Mouse (Mus musculus) left cerebral cortex, postnatal 25 days (tissue): ENCODE data around the gene Mid1. TPM values are rescaled to one million over a fixed set of nuclear protein-coding genes. Genes with fewer than 3 reads are reported as not detected.
"Not testable (repeated sequence)": the region's sequence is repeated elsewhere in the genome, so short reads cannot be mapped to it uniquely, and the experiment has no call there.

Experiments used
- DNase-seq, 2 experiments: peaks; one replicate each; pipeline ENCODE4 v3.0.0; 2022; ENCODE audit warnings: low spot score in 2 of 2, mixed read lengths in 1 of 2
- intact Hi-C: fragments of 180-260 bp; cut with DNase I; formaldehyde crosslinking; loops from one replicate; pipeline ENCODE4 v1.15.1; 2025
- total RNA-seq, 2 experiments: library from RNA; stranded (reverse); gene quantifications; 2 replicates each; pipeline ENCODE4 v1.2.3; 2021

The Mid1 gene
- total RNA-seq, 2 experiments from 2014 or later: 12.7 to 14.2 TPM

DNA sequence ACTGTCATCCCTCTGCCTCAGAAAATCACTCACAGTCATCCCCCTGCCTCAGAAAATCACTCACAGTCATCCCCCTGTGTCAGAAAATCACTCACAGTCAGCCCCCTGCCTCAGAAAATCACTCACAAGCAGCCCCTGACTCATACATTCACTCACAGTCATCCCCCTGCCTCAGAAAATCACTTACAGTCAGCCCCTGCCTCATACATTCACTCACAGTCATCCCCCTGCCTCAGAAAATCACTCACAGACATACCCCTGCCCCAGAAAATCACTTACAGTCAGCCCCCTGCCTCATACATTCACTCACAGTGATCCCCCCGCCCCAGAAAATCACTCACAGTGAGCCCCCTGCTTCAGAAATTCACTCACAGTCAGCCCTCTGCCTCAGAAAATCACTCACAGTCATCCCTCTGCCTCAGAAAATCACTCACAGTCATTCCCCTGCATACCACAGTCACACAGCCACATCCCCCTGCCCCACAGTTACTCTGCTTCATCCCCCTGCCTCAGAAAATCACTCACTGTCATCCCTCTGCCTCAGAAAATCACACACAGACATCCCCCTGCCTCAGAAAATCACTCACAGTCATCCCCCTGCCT is 320.8 kb downstream of the Mid1 start:
- DNase-seq: not testable (repeated sequence)

DNA sequence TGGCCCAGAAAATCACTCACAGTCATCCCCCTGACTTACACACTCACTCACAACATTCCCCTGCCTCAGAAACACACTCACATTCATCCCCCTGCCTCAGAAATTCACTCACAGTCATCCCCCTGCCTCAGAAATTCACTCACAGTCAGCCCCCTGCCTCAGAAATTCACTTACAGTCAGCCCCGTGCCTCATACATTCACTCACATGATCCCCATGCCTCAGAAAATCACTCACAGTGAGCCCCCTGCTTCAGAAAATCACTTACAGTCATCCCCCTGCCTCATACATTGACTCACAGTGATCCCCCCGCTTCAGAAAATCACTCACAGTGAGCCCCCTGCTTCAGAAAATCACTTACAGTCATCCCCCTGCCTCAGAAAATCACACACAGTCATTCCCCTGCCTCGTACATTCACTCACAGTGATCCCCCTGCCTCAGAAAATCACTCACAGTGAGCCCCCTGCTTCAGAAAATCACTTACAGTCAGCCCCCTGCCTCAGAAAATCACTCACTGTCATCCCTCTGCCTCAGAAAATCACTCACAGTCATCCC is 321.8 kb downstream of the Mid1 start:
- DNase-seq, intact Hi-C loops: not testable (repeated sequence)

More for the DNA sequence above, 320.8 kb downstream of the Mid1 start:
- intact Hi-C loops: not testable (repeated sequence)

DNA sequence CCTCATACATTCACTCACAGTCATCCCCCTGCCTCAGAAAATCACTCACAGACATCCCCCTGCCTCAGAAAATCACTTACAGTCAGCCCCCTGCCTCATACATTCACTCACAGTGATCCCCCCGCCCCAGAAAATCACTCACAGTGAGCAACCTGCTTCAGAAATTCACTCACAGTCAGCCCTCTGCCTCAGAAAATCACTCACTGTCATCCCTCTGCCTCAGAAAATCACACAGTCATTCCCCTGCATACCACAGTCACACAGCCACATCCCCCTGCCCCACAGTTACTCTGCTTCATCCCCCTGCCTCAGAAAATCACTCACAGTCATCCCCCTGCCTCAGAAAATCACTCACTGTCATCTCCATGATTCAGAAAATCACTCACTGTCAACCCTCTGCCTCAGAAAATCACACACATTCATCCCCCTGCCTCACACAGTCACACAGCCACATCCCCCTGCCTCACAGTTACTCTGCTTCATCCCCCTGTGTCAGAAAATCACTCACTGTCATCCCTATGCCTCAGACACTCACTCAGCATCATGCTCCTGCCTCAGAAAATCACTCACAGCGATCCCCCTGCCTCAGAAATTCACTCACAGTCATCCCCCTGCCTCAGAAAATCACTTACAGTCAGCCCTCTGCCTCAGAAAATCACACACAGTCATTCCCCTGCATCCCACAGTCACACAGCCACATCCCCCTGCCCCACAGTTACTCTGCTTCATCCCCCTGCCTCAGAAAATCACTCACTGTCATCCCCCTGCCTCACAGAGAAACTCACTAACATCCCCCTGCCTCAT is 322.6 kb downstream of the Mid1 start:
- DNase-seq, intact Hi-C loops: not testable (repeated sequence)

DNA sequence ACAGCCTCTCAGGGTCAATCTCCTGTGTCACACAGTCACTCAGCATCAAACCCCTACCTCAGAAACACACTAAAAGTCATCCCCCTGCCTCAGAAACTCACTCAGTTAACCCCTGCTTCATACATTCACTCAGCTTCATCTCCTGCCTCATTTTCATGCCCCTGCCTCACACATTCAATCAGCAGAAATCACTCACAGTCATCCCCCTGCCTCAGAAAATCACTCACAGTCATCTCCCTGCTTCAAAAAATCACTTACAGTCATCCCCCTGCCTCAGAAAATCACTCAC is 323.1 kb downstream of the Mid1 start:
- intact Hi-C loops, DNase-seq: not testable (repeated sequence)

GRCm38 (mm10) chrX:170008584-170008983 is 323.6 kb downstream of the Mid1 start:
- DNase-seq: peak in 1 of 2 experiments; percentile 45
- intact Hi-C loops: not testable (repeated sequence)

GRCm38 (mm10) chrX:170009016-170009750 is 324.2 kb downstream of the Mid1 start, which contains the start of gene Gm21887:
Gm21887 (plus strand) TSS chrX:170009659.
- DNase-seq: peak; percentile 96 to 100
- intact Hi-C loops: not testable (repeated sequence)

- DNase-seq: peak; percentile 100
- intact Hi-C loops: not testable (repeated sequence)
Measured at GRCm38 (mm10) chrX:170009801-170010221, 324.8 kb downstream of the Mid1 start.

GRCm38 (mm10) chrX:170010581-170011528 is 325.9 kb downstream of the Mid1 start:
- intact Hi-C loops: not testable (repeated sequence)
- peak in 1 of 2 experiments; percentile 57 for DNase-seq

- intact Hi-C loops, DNase-seq: not testable (repeated sequence)
Measured at GRCm38 (mm10) chrX:170011529-170011879, 326.5 kb downstream of the Mid1 start.

DNA sequence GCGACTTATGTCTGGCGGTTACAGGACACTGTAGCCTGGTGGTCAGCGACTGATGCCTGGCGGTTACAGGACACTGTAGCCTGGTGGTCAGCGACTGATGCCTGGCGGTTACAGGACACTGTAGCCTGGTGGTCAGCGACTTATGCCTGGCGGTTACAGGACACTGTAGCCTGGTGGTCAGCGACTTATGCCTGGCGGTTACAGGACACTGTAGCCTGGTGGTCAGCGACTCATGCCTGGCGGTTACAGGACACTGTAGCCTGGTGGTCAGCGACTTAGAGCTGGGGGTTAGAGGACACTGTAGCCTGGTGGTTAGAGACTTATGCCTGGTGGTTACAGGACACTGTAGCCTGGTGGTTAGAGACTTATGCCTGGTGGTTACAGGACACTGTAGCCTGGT is 328.4 kb downstream of the Mid1 start:
- intact Hi-C loops, DNase-seq: not testable (repeated sequence)

DNA sequence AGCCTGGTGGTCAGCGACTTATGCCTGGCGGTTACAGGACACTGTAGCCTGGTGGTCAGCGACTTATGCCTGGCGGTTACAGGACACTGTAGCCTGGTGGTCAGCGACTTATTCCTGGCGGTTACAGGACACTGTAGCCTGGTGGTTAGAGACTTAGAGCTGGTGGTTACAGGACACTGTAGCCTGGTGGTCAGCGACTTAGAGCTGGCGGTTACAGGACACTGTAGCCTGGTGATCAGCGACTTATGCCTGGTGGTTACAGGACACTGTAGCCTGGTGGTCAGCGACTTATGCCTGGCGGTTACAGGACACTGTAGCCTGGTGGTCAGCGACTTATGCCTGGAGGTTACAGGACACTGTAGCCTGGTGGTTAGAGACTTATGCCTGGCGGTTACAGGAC is 329.0 kb downstream of the Mid1 start:
- intact Hi-C loops, DNase-seq: not testable (repeated sequence)

GRCm38 (mm10) chrX:170015883-170016282 is 330.9 kb downstream of the Mid1 start:
- intact Hi-C loops, DNase-seq: not testable (repeated sequence)

DNA sequence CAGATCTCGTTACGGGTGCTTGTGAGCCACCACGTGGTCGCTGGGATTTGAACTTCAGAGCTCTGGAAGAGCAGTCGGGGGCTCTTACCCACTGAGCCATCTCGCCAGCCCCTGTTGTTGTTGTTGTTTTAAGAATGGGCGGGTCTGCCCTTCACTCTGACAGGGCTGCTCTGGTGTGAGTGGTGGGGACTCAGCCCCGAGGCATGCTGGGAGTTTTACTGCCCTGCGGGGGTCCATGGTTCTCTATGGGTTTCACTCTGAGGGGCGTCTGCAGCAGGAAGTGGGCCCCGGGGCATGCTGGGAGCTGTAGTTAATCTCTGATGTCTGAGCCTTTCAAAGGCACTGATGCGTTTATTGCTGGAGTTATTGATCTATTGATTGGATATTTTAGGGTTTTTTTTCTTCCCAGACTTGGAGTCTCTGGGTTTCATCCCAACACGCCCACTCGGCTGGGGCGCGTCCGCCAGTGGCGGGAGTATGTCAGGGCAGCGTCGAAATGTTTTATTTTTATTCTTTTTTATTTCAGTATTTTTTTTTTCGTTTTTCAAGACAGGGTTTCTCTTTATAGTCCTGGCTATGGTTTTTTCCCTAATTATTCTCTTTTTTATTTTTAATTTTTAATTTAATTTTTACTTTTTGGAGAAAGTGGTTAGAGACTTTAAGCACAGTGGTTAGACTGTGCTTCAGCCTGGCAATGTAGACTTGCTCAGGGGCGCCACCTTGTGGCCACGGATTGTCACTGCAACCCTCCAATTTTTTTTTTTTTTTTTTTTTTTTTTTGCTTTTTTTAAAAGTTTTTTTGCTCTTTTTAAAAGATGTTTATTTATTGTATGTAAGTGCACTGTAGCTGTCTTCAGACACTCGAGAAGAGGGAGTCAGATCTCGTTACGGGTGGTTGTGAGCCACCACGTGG is 332.6 kb downstream of the Mid1 start:
- DNase-seq: peak; percentile 76 to 84
- intact Hi-C loops: not testable (repeated sequence)

DNA sequence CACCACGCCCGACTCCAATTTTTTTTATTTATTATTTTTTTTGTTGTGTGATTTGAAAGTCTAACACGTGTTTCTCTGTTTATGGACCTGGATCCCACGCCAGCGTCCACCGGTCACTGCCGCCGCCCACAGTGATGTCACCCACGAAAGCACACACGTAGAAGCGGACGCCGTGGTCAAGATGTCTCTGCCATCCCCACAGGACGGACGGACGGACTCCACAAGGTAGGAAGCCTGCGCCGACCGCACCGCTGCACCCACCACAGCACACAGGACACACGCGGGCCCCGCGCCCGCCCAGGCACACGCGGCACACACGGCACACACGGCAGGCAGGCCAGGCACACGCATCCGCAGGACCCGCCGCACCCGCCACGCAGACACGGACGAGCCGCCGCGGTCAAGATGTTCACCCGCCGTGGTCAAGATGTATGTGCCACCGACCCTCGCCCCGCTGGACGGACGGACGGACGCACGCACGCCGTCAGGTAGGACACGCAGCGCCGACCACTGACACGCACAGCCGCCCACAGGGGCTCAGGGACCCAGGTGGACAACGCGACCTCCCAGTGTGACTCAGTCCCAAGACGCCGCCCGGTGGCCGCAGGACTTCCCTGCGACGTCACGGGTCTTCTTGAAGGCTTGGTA is 333.7 kb downstream of the Mid1 start:
- intact Hi-C loops: not testable (repeated sequence)
- peak in 1 of 2 experiments; percentile 53 for DNase-seq

GRCm38 (mm10) chrX:170019219-170019953 is 334.4 kb downstream of the Mid1 start:
- intact Hi-C loops, DNase-seq: not testable (repeated sequence)

DNA sequence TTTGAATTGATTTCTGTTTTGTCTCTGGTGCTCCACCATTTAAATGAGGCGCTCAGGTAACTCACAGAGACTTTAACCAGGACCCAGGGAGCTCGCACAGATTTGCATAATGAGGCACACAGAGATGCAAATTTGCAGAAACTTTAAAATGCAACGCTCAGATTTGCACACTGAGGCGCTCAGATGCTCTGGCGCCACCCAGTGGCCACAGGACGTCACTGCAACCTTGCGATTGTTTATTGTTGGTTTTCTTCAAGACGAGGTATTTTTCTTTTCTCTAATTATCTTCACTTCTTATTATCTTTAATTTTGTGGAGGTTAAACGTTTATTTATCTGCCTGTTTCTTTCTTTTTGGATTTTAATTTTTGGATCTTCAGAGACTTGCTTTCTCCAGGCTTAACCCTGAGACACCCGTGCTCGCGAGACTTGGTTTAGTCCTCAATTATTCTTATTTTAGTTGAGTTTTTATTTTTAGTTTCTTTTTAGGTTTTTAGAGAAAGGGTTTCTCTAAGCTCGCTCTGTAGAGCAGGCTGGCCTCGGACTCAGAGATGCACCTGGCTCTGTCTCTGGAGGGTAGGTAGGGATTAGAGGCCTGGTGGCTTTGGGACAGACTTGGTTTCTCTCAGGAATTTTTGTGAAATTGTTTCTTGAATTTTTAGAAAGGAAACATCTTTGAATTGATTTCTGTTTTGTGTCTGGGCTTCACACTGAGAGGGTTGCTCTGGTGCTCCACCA is 335.1 kb downstream of the Mid1 start:
- peak; percentile 100 for DNase-seq
- intact Hi-C loops: not testable (repeated sequence)
